Mouse (Mus musculus) myocyte (in vitro differentiated cells): Measurements from ENCODE around the gene Phlda2. TPM values are rescaled to one million over a fixed set of nuclear protein-coding genes. Genes with fewer than 3 reads are reported as not detected.

Experiments
- H3K27me3 ChIP-seq: one replicate; pipeline ENCODE4 v1.6.1; 2011; ENCODE audit not compliant: control insufficient read depth, insufficient read depth, insufficient read length
- H3K36me3 ChIP-seq: one replicate; pipeline ENCODE4 v1.6.1; 2011; ENCODE audit not compliant: control insufficient read depth, insufficient read depth
- H3K4me2 ChIP-seq: one replicate; pipeline ENCODE4 v1.6.1; 2011; ENCODE audit warnings: low read depth, control low read depth
- H3K4me3 ChIP-seq: one replicate; pipeline ENCODE4 v1.5.1; 2011; ENCODE audit warnings: mild to moderate bottlenecking, control low read depth, moderate library complexity
- H3K79me2 ChIP-seq: one replicate; pipeline ENCODE4 v1.6.1; 2011; ENCODE audit not compliant: control insufficient read depth, insufficient read depth
- H3ac ChIP-seq: one replicate; pipeline ENCODE4 v1.6.1; 2011; ENCODE audit not compliant: control insufficient read depth, insufficient read length
- CEBPB ChIP-seq: IDR thresholded peaks from 2 replicates; pipeline ENCODE4 v1.6.1; 2011; ENCODE audit warnings: mild to moderate bottlenecking, moderate library complexity; ENCODE audit not compliant: poor library complexity, insufficient read depth, severe bottlenecking
- E2F4 ChIP-seq: IDR thresholded peaks from one replicate; pipeline ENCODE4 v1.6.1; 2011; ENCODE audit warnings: mild to moderate bottlenecking, control low read depth, moderate library complexity; ENCODE audit not compliant: insufficient read depth
- MAX ChIP-seq: IDR thresholded peaks from one replicate; pipeline ENCODE4 v1.6.1; 2011; ENCODE audit warnings: low read depth, mild to moderate bottlenecking, control low read depth
- MYOD1 ChIP-seq, 3 experiments: IDR thresholded peaks; one replicate each; pipeline ENCODE4 v1.6.1; 2011; ENCODE audit warnings: control low read depth in 2 of 3, low read depth in 2 of 3, mild to moderate bottlenecking in 2 of 3, moderate library complexity in 1 of 3; ENCODE audit not compliant: insufficient read length in 2 of 3, control insufficient read depth in 1 of 3
- MYOG ChIP-seq, 3 experiments: IDR thresholded peaks; one replicate each; pipeline ENCODE4 v1.6.1; 2011; ENCODE audit warnings: control low read depth in 2 of 3, low read depth in 2 of 3, mild to moderate bottlenecking in 2 of 3; ENCODE audit not compliant: insufficient read length in 2 of 3, control insufficient read depth in 1 of 3, insufficient read depth in 1 of 3
- POLR2A ChIP-seq: IDR thresholded peaks from one replicate; pipeline ENCODE4 v1.6.1; 2011; ENCODE audit warnings: low read depth, mild to moderate bottlenecking, control low read depth, moderate library complexity; ENCODE audit not compliant: insufficient read length
- POLR2AphosphoS2 ChIP-seq: IDR thresholded peaks from one replicate; pipeline ENCODE4 v1.6.1; 2011; ENCODE audit warnings: low read depth, control low read depth; ENCODE audit not compliant: insufficient read length
- REST ChIP-seq: IDR thresholded peaks from one replicate; pipeline ENCODE4 v1.6.1; 2011; ENCODE audit warnings: mild to moderate bottlenecking, control low read depth, moderate library complexity; ENCODE audit not compliant: insufficient read depth, insufficient read length
- SRF ChIP-seq: IDR thresholded peaks from one replicate; pipeline ENCODE4 v1.6.1; 2011; ENCODE audit warnings: low read depth; ENCODE audit not compliant: control insufficient read depth, insufficient read length
- TCF12 ChIP-seq: IDR thresholded peaks from one replicate; pipeline ENCODE4 v1.6.1; 2011; ENCODE audit warnings: mild to moderate bottlenecking, control low read depth; ENCODE audit not compliant: poor library complexity, insufficient read depth, severe bottlenecking
- TCF3 ChIP-seq: IDR thresholded peaks from one replicate; pipeline ENCODE4 v1.6.1; 2011; ENCODE audit warnings: low read depth, control low read depth; ENCODE audit not compliant: insufficient read length
- USF1 ChIP-seq: IDR thresholded peaks from one replicate; pipeline ENCODE4 v1.6.1; 2011; ENCODE audit warnings: low read depth, mild to moderate bottlenecking, control low read depth, moderate library complexity
- polyA plus RNA-seq: library from polyadenylated mRNA; unstranded; fragments of >200 nt; fragmentation: generic; extraction: Trizol; gene quantifications from one replicate; pipeline ENCODE4 v1.2.1, GENCODE M21; 2012; ENCODE audit warnings: missing spikeins

The Phlda2 gene
- polyA plus RNA-seq, 1 experiment, result not detected

DNA sequence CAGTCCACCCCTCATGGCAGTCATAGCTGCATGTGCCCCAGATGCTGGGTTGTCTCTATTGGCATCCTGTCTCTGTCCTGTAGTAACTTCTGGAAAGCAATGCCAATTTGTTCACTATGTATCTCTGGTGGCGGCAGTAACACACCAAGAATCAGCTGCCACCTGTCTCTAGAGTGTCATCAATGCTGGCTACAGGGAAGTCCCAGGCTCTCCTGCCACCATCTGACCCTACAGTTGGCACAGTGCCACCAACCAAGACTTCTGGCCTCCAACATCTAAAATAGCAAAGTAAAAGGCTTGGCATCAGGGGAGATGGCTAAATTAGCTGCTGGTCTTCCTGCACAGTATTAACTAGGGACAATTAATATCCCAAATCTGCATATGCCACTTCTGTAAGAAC lies 29.5 kb upstream of the Phlda2 start:
- no peak overlapping the region for H3K4me2 ChIP-seq
- H3K27me3 ChIP-seq, result no peaks in the 10 kb centered on the region
- H3ac ChIP-seq, result no peak overlapping the region
- peaks cover 55% of the 10 kb centered on the region for H3K36me3 ChIP-seq
- peaks cover 7% of the 10 kb centered on the region for H3K79me2 ChIP-seq
- TF ChIP-seq TCF3 (no peak), E2F4 (no peak), POLR2A (no peak), CEBPB (no peak), MYOD1 (IDR thresholded peaks at IDR 0.05; ENCODE audit: control insufficient read depth in 1 of 3, insufficient read length in 2 of 3, low read depth in 2 of 3) (peak in 1 of 3 experiments; percentile 59), POLR2AphosphoS2 (no peak), REST (no peak), MYOG (IDR thresholded peaks at IDR 0.05; ENCODE audit: control insufficient read depth in 1 of 3, insufficient read depth in 1 of 3, insufficient read length in 2 of 3, low read depth in 2 of 3) (peak in 2 of 3 experiments; percentile 7 to 24), SRF (no peak)
- H3K4me3 ChIP-seq, result no peak overlapping the region

DNA sequence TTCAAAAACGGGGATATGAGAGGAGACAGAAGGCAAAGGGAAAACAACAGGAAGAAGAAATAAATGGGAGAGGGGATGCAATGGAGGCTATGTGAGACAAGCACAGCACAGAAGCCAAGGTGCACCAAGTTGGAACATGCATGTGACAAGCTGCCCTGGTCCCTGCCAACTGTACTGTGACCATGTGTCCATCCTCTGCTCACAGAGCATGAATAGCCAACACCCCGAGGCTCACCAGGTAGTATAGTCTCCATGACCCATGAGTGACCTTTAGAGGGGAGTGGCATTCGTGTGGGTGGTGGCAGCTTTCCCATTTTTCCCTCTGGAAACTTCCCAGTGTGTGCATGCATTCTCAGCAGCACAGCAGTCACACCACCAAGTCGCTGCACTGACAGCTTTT lies 16.4 kb upstream of the Phlda2 start:
- no peaks in the 10 kb centered on the region for H3K27me3 ChIP-seq
- TF ChIP-seq MYOD1 (IDR thresholded peaks at IDR 0.05; ENCODE audit: control insufficient read depth in 1 of 3, insufficient read length in 2 of 3, low read depth in 2 of 3) (no peak), USF1 (no peak), MAX (no peak), REST (no peak), MYOG (IDR thresholded peaks at IDR 0.05; ENCODE audit: control insufficient read depth in 1 of 3, insufficient read depth in 1 of 3, insufficient read length in 2 of 3, low read depth in 2 of 3) (no peak), TCF3 (no peak)

DNA sequence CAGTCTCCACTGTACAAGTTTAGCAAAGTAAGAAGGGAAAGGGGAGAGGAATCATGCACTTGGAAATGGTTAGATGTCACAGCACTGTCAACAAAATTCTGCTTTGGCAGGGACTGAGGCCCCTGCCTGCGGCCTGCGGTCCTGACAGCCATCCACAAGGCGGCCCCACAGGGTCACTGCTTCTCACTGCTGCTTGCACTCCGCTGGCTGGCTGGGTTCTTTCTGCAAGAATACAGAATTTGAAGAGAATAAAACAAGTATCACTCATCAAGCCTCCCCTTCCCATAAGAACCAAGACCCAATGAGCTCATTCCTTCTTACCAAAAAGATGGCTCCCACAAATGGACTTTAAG lies 11.4 kb upstream of the Phlda2 start:
- TF ChIP-seq MYOD1 (IDR thresholded peaks at IDR 0.05; ENCODE audit: control insufficient read depth in 1 of 3, insufficient read length in 2 of 3, low read depth in 2 of 3), result no peak
- TF ChIP-seq REST, result no peak
- TF ChIP-seq CEBPB, result no peak
- no peak for TF ChIP-seq E2F4
- TF ChIP-seq POLR2AphosphoS2, result no peak
- H3ac ChIP-seq, result no peak overlapping the region
- no peak overlapping the region for H3K4me2 ChIP-seq

More for the DNA sequence above, 16.4 kb upstream of the Phlda2 start:
- Histone ChIP-seq H3K4me3 (no peak overlapping the region), H3ac (no peak overlapping the region), H3K79me2 (no peaks in the 10 kb centered on the region), H3K36me3 (peaks cover 46% of the 10 kb centered on the region), H3K4me2 (no peak overlapping the region)

DNA sequence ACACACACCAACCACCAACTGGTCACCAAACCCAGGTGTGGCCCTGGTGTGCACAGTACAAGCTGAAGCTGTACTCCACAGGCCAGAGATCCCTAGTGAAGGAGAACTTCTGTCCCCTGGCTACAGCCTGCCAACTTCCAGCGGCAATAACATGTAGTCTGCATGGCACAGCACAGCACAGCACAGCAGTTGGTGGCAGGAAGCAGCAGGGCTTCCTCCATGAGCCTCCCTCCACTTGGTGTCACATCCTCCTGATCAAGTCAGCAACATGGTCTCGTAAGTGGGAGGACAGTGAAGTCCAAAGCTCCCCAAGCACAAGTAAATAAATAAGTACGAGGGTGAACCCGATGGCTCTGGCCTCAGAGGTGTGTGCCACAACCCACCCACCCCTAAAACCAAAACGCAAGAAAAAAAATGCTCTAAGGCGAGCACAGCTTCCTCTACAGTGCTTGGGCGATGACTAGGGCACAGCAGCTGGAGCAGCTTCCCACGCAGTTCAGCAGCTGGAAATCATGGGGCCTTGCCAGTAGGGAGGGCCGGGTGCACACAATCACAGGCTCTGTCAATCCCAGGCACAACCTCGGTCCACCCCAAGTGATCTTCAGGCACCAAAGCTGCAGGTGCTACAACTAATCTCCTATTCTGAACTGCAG lies 10.9 kb upstream of the Phlda2 start:
- Histone ChIP-seq H3K36me3 (peaks cover 13% of the 10 kb centered on the region), H3K27me3 (no peaks in the 10 kb centered on the region), H3ac (no peak overlapping the region), H3K4me2 (no peak overlapping the region), H3K79me2 (no peaks in the 10 kb centered on the region), H3K4me3 (no peak overlapping the region)
- TF ChIP-seq E2F4 (no peak), TCF12 (no peak), SRF (no peak), MYOD1 (IDR thresholded peaks at IDR 0.05; ENCODE audit: control insufficient read depth in 1 of 3, insufficient read length in 2 of 3, low read depth in 2 of 3) (peak in 1 of 3 experiments; percentile 56)

More for the DNA sequence above, 11.4 kb upstream of the Phlda2 start:
- no peaks in the 10 kb centered on the region for H3K79me2 ChIP-seq
- no peaks in the 10 kb centered on the region for H3K27me3 ChIP-seq
- H3K36me3 ChIP-seq, result peaks cover 18% of the 10 kb centered on the region
- no peak overlapping the region for H3K4me3 ChIP-seq

DNA sequence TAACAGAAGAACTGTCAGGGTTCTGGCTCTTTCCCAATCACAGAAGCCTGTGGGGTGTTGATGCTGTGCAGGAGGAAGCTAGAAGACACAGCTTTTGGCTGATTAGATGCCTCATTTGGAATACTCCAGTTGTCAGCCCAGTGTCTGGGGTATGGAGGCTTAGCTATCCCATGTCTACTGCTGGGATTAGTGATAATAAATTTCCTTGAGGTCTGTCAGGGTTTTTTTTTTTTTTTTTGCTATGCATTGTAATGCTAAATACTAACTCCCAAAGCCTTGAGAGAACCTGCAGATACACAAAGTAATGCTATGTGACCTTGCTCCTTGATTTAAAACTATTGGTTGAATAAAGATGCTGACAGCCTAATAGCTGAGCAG lies 8.4 kb upstream of the Phlda2 start:
- Histone ChIP-seq H3K79me2 (no peaks in the 10 kb centered on the region), H3K27me3 (no peaks in the 10 kb centered on the region), H3K4me3 (no peak overlapping the region), H3K36me3 (peaks cover 7% of the 10 kb centered on the region), H3K4me2 (no peak overlapping the region), H3ac (no peak overlapping the region)
- TF ChIP-seq MAX (no peak), POLR2A (no peak), CEBPB (no peak), MYOG (IDR thresholded peaks at IDR 0.05; ENCODE audit: control insufficient read depth in 1 of 3, insufficient read depth in 1 of 3, insufficient read length in 2 of 3, low read depth in 2 of 3) (no peak), REST (no peak), TCF12 (no peak), E2F4 (no peak), USF1 (no peak), SRF (no peak), TCF3 (no peak), MYOD1 (IDR thresholded peaks at IDR 0.05; ENCODE audit: control insufficient read depth in 1 of 3, insufficient read length in 2 of 3, low read depth in 2 of 3) (no peak), POLR2AphosphoS2 (no peak)
